Mouse (Mus musculus) G1E (cell line): ENCODE results near the gene Gusb.

ENCODE experiments used
- CTCF ChIP-seq: IDR thresholded peaks from 2 replicates; pipeline ENCODE4 v1.5.1; 2012; ENCODE audit warnings: low read depth, low read length, inconsistent platforms, mixed read lengths
- GATA1 ChIP-seq: IDR thresholded peaks from 2 replicates; pipeline ENCODE4 v1.6.1; 2012; ENCODE audit warnings: borderline replicate concordance, low read length, inconsistent platforms, mixed read lengths
- GATA2 ChIP-seq: IDR thresholded peaks from 2 replicates; pipeline ENCODE4 v1.6.1; 2012; ENCODE audit warnings: low read depth, low read length, inconsistent platforms, borderline replicate concordance
- POLR2AphosphoS5 ChIP-seq: IDR thresholded peaks from 2 replicates; pipeline ENCODE4 v1.6.1; 2012; ENCODE audit warnings: low read depth, low read length, inconsistent platforms; ENCODE audit not compliant: insufficient replicate concordance
- TAL1 ChIP-seq: conservative IDR thresholded peaks from 2 replicates; pipeline ENCODE4 v1.6.1; 2012; ENCODE audit warnings: low read depth, low read length, inconsistent platforms, mixed read lengths

- no peak for TF ChIP-seq CTCF
- TF ChIP-seq TAL1, result no peak
- no peak for TF ChIP-seq GATA1
- no peak for TF ChIP-seq POLR2AphosphoS5
- no peak for TF ChIP-seq GATA2
These were observed 25.1 kb downstream of the Gusb start for GRCm38 (mm10) chr5:129977768-129978167.
